Mouse (Mus musculus) brain, embryonic 14.5 days (tissue): ENCODE measurements at regions not wholly inside any gene's neighbourhood (a gene's known extent, or its start where the extent isn't known, plus 50 kb on each side); places are given as distances from the start of the nearest gene placed in this dataset.

Experiments used
- CTCF ChIP-seq: fragments of 200-500 bp; IDR thresholded peaks from 2 replicates; pipeline ENCODE4 v1.5.1; 2012; ENCODE audit warnings: inconsistent platforms, mild to moderate bottlenecking, moderate library complexity, borderline replicate concordance; ENCODE audit not compliant: insufficient read depth, insufficient read length; ENCODE audit errors: extremely low read depth
- POLR2A ChIP-seq: fragments of 200-500 bp; IDR thresholded peaks from 2 replicates; pipeline ENCODE4 v1.6.1; 2012; ENCODE audit warnings: mild to moderate bottlenecking, inconsistent platforms, borderline replicate concordance; ENCODE audit not compliant: poor library complexity, insufficient read depth, insufficient read length, severe bottlenecking; ENCODE audit errors: extremely low read depth

- TF ChIP-seq CTCF: no peak
- no peak for TF ChIP-seq POLR2A
These were observed 221.0 kb upstream of the Fn1 start for GRCm38 (mm10) chr1:71874037-71874436.
